Mouse (Mus musculus): Measurements from ENCODE around the gene Ccna2. TPM values are rescaled to one million over a fixed set of nuclear protein-coding genes. Genes with fewer than 3 reads are reported as not detected.
"Not testable (repeated sequence)": the region's sequence is repeated elsewhere in the genome, so short reads cannot be mapped to it uniquely, and the experiment has no call there.

The Ccna2 gene
- 160 and 174 TPM in 2 replicates for polyA plus RNA-seq (2015; fragmentation: Nextera tagmentation; extraction: Ambion mirVana)

DNA sequence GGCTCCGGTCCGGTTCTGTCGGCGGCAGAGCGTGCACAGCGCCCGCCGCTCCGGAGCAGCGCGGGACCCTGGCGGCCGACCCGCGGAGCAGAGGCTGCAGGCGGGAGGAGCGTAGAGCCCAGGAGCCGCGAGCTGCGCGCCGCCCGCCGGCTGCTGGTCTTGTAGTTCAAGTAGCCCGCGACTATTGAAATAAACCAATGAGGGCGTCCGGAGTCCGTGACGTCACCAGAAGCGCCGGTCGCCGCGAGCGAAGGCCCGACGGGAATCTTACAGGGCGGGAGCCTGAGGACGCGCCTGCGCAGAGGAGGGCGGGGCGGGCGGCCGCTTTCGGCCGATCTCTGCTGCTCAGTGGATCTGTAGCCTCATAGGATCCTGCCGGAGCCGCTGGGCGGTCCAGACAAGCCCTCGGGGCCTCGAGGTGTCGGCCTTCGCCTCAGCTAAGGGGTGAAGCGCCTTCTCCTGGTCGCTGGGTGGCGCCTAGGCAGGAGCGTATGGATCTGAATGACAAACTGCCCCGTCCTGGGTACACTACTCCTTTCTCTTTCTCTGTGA, at the start of gene Ccna2:
Gene Ccna2, minus strand, starts transcription at position 324 of the 552 bp plus-strand sequence.
- ATAC-seq (replicated peaks; ENCODE audit: insufficient number of reproducible peaks, insufficient read depth, low FRiP score, low read depth), result peak; percentile 100
- Histone ChIP-seq H3K36me3 (peaks cover 28% of the 10 kb centered on the region), H3K4me3 (peak within 1 kb of the TSS; percentile 97), H3K4me2 (peak within 1 kb of the TSS; percentile 96), H3K9me3 (replicated peaks) (no peaks in the 10 kb centered on the region), H3K4me1 (replicated peaks) (peaks cover 22% of the 10 kb centered on the region), H3K27ac (peak within 1 kb of the TSS; percentile 80), H3K27me3 (no peaks in the 10 kb centered on the region), H3K9ac (peak within 1 kb of the TSS; percentile 85)
- WGBS, result under 1% methylated on average over 60 of the region's 60 CpGs

DNA sequence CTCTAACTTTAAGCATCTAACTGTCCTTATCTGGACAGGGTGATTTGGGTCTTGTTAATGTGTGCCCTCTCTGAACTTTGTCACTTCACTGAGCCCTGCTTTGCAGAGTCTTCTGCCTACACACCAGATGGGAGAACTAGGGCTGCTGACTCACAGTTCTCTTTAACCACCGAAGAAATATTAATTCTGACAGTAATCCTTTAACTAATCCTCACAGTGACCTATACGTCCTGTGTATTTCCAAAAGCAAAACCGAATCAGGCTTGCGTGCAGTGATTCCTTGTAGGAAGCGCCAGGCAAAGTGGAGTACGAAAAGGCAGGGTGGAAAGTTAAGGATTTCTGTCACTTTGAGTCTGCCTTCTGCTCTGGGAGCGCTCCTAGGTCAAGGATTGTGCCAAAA, 46.2 kb upstream of the Ccna2 start:
- no peak overlapping the region for H3K4me3 ChIP-seq
- H3K4me2 ChIP-seq, result no peak overlapping the region
- no peak for ATAC-seq (replicated peaks; ENCODE audit: insufficient number of reproducible peaks, insufficient read depth, low FRiP score, low read depth)
- 67% methylated on average over 7 of the region's 7 CpGs for WGBS
- H3K27ac ChIP-seq, result no peak overlapping the region
- H3K9me3 ChIP-seq (replicated peaks), result no peaks in the 10 kb centered on the region
- H3K27me3 ChIP-seq, result no peaks in the 10 kb centered on the region
- H3K9ac ChIP-seq, result no peak overlapping the region
- peaks cover 5% of the 10 kb centered on the region; the same call in 1 of the 2 replicates for H3K4me1 ChIP-seq (replicated peaks)
- no peaks in the 10 kb centered on the region for H3K36me3 ChIP-seq

DNA sequence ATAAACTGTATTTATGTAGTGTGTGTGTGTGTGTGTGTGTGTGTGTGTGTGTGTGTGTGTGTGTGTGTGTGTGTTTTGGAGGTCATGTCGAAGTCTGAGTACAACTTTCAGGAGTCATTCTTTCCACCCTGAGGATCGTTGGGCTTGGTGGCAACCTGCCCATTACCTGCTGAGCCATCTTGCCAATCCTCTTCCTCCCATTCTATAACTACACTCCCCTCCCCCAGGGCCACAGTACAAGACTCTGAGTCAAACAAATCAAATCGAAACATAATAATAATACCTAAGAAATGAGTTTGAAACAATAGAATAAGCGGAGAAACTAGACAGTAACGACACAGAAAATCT, 41.9 kb upstream of the Ccna2 start:
- Histone ChIP-seq H3K27ac (no peak overlapping the region), H3K27me3 (no peaks in the 10 kb centered on the region), H3K9ac (no peak overlapping the region), H3K4me3 (peak overlapping the region; percentile 60; the same call in 1 of the 2 replicates), H3K9me3 (replicated peaks) (no peaks in the 10 kb centered on the region), H3K4me1 (replicated peaks) (peaks cover 8% of the 10 kb centered on the region; the same call in 1 of the 2 replicates), H3K4me2 (peak overlapping the region; percentile 72), H3K36me3 (no peaks in the 10 kb centered on the region)
- no peak for ATAC-seq (replicated peaks; ENCODE audit: insufficient number of reproducible peaks, insufficient read depth, low FRiP score, low read depth)
- WGBS, result 58% methylated on average over 5 of the region's 5 CpGs

DNA sequence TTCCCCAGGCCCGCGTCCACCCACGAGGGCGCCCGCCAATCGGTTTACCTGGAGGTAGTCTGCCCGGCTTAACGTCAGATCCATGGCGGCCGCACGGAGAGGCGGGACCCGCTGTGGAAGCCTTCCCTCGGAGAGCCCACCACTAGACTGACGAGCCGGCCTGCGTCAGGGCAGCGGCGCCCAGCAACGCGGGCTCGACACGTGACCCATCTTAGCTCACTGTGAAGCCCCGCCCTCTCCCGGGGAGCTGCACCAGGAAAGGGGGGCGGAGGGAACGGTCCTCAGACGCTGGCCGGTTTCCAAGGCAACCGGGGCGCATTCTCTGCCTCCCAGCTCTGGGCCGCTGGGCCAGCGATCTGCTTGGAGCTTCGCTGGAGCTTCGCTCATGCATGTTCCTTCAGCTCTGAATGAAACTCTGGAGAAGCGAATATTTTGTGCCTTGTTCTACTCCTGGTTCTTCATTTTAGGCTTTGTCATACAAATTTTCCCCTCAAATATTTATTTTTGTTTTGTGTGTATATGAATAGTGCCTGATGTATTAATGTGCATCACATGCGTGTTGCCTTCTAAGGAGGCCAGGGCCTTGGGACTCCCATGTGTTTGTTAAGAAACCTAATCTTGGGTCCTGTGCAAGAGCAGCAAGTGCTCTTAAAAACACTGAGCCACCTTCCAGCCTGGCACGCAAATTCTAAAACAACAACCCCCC, 41.4 kb upstream of the Ccna2 start, which contains the start of gene Bbs7:
Gene Bbs7, minus strand, starts transcription at position 276 of the 706 bp plus-strand sequence.
- peak; percentile 99 for ATAC-seq (replicated peaks; ENCODE audit: insufficient number of reproducible peaks, insufficient read depth, low FRiP score, low read depth)
- peak within 1 kb of the TSS; percentile 27 for H3K27ac ChIP-seq
- peak within 1 kb of the TSS; percentile 72 for H3K4me2 ChIP-seq
- no peaks in the 10 kb centered on the region for H3K27me3 ChIP-seq
- H3K36me3 ChIP-seq, result no peaks in the 10 kb centered on the region
- H3K4me3 ChIP-seq, result peak within 1 kb of the TSS; percentile 60
- H3K4me1 ChIP-seq (replicated peaks), result peaks cover 8% of the 10 kb centered on the region; the same call in 1 of the 2 replicates
- 4% methylated on average over 38 of the region's 38 CpGs for WGBS
- H3K9me3 ChIP-seq (replicated peaks), result no peaks in the 10 kb centered on the region
- H3K9ac ChIP-seq, result peak within 1 kb of the TSS; percentile 67

DNA sequence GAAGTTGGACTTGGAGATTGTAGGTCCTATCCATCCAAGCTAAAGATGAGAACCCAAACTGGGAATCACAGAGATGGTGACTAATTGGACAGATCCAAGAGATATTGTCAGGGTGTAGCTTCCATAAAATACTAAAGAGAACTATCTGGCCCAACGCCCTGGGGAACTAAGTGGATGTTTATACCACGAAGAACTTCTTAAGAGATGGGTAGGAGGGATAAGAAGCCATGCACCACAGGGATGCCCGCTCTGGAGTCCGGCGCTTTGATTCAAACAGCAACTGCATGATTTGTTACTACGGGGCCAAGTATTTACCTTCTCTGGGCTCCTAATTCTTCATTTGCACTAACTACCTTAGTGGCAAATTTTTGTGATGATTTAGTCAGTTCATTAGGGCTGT, 40.7 kb upstream of the Ccna2 start:
- Histone ChIP-seq H3K4me1 (replicated peaks) (peaks cover 8% of the 10 kb centered on the region; the same call in 1 of the 2 replicates), H3K36me3 (no peaks in the 10 kb centered on the region), H3K4me2 (peak overlapping the region; percentile 72), H3K27ac (peak overlapping the region; percentile 27; the same call in 1 of the 2 replicates), H3K4me3 (peak overlapping the region; percentile 60), H3K9ac (peak overlapping the region; percentile 67), H3K9me3 (replicated peaks) (no peaks in the 10 kb centered on the region), H3K27me3 (no peaks in the 10 kb centered on the region)
- WGBS, result 4% methylated on average over 6 of the region's 6 CpGs
- no peak for ATAC-seq (replicated peaks; ENCODE audit: insufficient number of reproducible peaks, insufficient read depth, low FRiP score, low read depth)

DNA sequence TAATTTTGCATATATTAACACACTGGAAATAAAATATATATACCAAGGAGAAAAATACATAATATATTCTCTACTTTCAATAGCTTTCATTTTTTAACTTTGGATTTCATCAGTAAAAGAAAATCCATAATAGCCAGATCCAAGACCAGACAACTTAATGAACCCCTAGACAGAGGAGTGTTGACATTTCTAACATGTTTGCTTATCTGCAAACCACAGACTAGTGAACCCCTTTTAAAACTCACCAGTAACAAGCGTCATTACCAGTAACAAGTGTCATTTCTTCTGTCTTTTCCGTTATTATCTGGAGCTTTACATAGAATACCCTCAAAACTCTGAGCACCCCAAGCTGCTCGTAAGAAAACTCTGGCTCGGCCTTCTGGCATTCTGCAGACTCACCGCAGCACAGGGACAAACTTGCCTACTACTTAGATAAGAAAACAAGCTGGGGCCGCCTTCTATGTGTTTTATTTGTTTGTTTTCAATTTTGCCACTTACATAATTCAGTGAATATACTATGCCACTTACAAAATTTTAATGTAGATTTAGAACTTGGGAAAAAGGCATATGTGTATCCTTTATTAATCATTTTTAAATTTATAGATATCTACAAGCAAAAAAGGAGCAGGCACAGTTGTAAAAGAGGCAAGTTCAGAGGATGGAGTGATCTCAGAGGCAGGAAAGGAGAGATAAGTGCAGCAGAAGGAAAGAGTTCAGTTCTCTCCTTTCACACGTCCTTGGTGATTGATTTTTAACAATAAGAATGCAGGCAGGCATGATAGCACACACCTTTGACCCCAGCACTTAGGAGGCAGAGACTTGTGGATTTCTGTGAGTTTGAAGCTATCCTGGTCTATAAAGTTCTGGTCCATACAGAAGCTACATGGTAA, 34.2 kb upstream of the Ccna2 start:
- no peak overlapping the region for H3K4me3 ChIP-seq
- H3K4me2 ChIP-seq, result no peak overlapping the region
- no peaks in the 10 kb centered on the region for H3K9me3 ChIP-seq (replicated peaks)
- ATAC-seq (replicated peaks; ENCODE audit: insufficient number of reproducible peaks, insufficient read depth, low FRiP score, low read depth), result no peak
- no peaks in the 10 kb centered on the region for H3K27me3 ChIP-seq
- no peak overlapping the region for H3K27ac ChIP-seq
- no peaks in the 10 kb centered on the region; the same call in 1 of the 2 replicates for H3K36me3 ChIP-seq
- no peak overlapping the region for H3K9ac ChIP-seq
- no peaks in the 10 kb centered on the region for H3K4me1 ChIP-seq (replicated peaks)
- WGBS, result 44% methylated on average over 7 of the region's 7 CpGs

DNA sequence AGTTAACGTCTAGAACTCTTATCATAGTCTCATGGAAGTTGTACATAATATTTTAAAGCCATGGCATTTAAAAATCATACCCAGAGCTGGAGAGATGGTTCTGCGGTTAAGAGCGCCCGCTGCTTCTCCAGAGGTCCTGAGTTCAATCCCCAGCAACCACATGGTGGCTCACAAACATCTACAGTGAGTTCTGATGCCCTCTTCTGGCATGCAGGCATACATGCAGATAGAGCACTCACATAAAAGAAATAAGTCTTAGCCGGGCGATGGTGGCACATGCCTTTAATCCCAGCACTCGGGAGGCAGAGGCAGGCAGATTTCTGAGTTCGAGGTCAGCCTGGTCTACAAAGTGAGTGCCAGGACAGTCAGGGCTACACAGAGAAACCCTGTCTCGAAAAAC, 27.8 kb upstream of the Ccna2 start:
- not testable (repeated sequence) for H3K9ac ChIP-seq; H3K27ac ChIP-seq; H3K4me1 ChIP-seq (replicated peaks); H3K36me3 ChIP-seq; H3K9me3 ChIP-seq (replicated peaks); H3K27me3 ChIP-seq; H3K4me3 ChIP-seq; ATAC-seq (replicated peaks; ENCODE audit: insufficient number of reproducible peaks, insufficient read depth, low FRiP score, low read depth); H3K4me2 ChIP-seq
- WGBS, result 89% methylated on average over 9 of the region's 9 CpGs

DNA sequence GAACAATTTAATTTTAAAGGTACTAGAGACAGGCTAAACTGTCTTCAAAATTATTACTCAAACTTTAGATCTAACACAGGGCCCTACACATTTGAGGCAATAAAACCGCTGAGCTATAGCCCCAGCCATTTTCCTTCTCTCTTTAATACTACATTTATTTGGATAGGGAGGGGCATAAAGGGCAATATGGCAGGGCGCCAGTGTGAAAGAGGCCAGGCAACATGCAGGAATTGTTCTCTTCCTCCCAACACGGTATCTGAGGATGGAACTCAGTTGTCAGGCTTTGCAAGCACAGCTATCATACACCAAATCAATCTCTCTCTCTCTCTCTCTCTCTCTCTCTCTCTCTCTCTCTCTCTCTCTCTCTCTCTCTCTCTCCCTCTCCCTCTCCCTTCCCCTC, 26.9 kb upstream of the Ccna2 start:
- ATAC-seq (replicated peaks; ENCODE audit: insufficient number of reproducible peaks, insufficient read depth, low FRiP score, low read depth), result no peak
- no peaks in the 10 kb centered on the region for H3K9me3 ChIP-seq (replicated peaks)
- H3K4me3 ChIP-seq, result no peak overlapping the region
- H3K9ac ChIP-seq, result no peak overlapping the region
- H3K27me3 ChIP-seq, result no peaks in the 10 kb centered on the region
- no peaks in the 10 kb centered on the region for H3K4me1 ChIP-seq (replicated peaks)
- 64% methylated on average over 3 of the region's 3 CpGs for WGBS
- no peaks in the 10 kb centered on the region for H3K36me3 ChIP-seq
- H3K27ac ChIP-seq, result no peak overlapping the region
- no peak overlapping the region for H3K4me2 ChIP-seq

DNA sequence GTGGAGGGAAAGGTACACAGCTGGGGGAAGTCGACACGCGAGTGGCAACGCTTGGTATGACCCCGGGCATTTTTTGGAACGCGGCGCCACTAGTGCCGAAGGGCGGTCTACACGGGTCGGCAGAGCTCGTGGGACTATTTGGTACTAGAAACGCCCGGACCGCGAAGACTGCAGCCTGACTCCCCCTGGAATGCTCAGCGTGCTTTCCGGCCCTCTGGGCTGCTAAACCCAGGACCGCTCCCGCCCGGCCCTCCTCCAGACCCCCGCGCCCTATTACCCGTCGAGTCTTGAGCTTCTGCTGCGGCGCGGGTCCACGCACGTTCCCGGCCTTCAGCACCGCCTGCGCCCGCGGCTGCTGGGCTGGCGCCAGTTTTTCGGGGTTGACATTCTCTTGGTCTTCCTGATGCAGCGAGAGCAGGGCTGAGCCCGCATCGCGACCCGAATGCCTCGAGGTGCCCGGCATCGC, 556 bp downstream of the Ccna2 start:
- ATAC-seq (replicated peaks; ENCODE audit: insufficient number of reproducible peaks, insufficient read depth, low FRiP score, low read depth), result no peak; the same call in 1 of the 2 replicates
- Histone ChIP-seq H3K4me2 (peak overlapping the region; percentile 96), H3K27me3 (no peaks in the 10 kb centered on the region), H3K4me1 (replicated peaks) (peaks cover 22% of the 10 kb centered on the region), H3K4me3 (peak overlapping the region; percentile 97), H3K27ac (peak overlapping the region; percentile 79), H3K9ac (peak overlapping the region; percentile 85), H3K36me3 (peaks cover 33% of the 10 kb centered on the region), H3K9me3 (replicated peaks) (no peaks in the 10 kb centered on the region)
- WGBS, result under 1% methylated on average over 46 of the region's 46 CpGs

DNA sequence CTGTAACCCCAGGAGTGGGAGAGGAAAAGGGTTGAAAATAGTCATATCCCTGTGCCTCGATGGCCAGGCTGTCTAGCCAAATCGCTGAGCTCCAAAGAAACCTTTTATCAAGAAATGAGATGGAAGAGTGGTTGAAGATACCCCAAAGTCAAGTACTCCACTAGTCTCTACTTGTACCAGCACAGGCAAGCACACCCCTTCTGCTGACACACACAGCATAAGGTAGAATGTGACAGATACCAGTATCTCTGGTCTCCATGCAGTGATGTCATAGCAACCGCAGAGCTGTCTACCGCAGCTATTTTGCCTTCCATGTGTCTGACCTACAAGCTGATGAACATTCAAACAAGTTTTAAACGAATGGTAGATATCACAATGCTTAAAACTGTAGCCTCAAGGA, 2.1 kb downstream of the Ccna2 start:
- Histone ChIP-seq H3K4me3 (peak overlapping the region; percentile 97), H3K4me2 (peak overlapping the region; percentile 96), H3K9ac (peak overlapping the region; percentile 85; the same call in 1 of the 2 replicates), H3K27ac (no peak overlapping the region), H3K4me1 (replicated peaks) (peaks cover 22% of the 10 kb centered on the region), H3K36me3 (peaks cover 46% of the 10 kb centered on the region), H3K9me3 (replicated peaks) (no peaks in the 10 kb centered on the region), H3K27me3 (no peaks in the 10 kb centered on the region)
- ATAC-seq (replicated peaks; ENCODE audit: insufficient number of reproducible peaks, insufficient read depth, low FRiP score, low read depth), result no peak
- WGBS, result 62% methylated on average over 5 of the region's 5 CpGs

DNA sequence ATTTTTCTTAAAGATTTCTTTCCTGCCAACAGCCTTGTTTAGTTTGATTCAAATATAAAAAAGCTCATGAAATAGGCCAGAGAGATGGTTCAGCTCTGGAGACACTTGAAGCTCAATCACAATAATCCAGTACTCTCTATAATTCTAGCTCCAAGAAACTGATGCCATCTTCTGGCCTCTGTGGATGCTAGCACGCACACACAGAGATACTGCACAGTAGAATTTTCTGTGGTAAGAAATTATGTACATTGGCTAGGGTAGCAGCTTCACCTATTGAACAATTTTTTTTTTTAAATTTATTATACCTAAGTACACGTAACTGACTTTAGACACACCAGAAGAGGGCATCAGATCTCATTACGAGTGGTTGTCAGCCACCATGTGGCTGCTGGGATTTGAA, 8.3 kb downstream of the Ccna2 start:
- 87% methylated on average over 3 of the region's 3 CpGs for WGBS
- Histone ChIP-seq H3K27ac (no peak overlapping the region), H3K4me1 (replicated peaks) (no peaks in the 10 kb centered on the region), H3K4me2 (no peak overlapping the region), H3K9ac (no peak overlapping the region), H3K4me3 (no peak overlapping the region), H3K27me3 (no peaks in the 10 kb centered on the region), H3K36me3 (peaks cover 87% of the 10 kb centered on the region), H3K9me3 (replicated peaks) (no peaks in the 10 kb centered on the region)
- no peak for ATAC-seq (replicated peaks; ENCODE audit: insufficient number of reproducible peaks, insufficient read depth, low FRiP score, low read depth)
